Mouse (Mus musculus) T-cell, adult 2 months (primary cell): ENCODE data around the gene Prkd2.

Experiments used
- DNase-seq: peaks from one replicate; pipeline ENCODE4 v3.0.0; 2022; ENCODE audit warnings: low spot score

The Prkd2 gene

DNA sequence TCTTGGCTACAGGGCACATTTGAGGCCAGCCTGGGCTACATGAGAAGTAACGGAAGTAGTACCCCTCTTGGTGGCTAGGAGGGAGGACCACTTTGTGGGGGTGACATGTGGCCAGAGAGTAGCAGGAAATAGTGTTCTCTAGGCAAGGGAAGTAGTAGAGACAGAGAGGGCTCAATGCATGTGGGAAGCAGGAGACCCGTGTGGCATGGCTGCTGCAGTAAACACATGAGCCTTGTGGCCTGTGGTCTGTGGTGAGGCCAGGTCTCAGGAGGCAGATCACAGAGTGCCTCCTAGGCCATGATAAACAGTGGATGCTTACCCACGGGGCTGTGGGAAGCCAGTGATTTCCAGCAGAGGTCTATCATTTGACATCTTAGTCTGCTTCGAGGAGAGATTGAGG, 15.4 kb upstream of the Prkd2 start:
- DNase-seq, result peak; percentile 84

DNA sequence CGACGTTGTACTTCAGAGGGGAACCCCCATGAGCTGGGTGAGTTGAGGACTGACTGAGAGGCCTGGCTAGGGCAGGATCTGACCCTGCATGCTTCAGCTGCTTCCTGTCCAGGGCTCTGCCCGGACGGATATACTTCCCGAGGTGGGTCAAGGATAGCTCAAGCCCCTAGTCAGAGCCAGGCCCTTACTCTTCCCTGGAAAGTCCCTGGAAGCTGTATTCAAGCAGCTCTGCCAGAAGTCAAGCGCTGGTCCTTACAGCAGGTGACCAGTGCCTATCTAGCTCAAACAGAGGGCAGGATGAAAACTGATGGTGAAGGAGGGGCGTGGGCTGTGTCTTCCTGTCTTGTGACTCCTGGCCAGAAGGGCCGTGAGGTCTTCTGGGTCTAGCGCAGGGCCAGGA, 12.3 kb upstream of the Prkd2 start:
- no peak for DNase-seq

GRCm38 (mm10) chr7:16837916-16838803, 4.5 kb upstream of the Prkd2 start:
- DNase-seq, result peak; percentile 14

DNA sequence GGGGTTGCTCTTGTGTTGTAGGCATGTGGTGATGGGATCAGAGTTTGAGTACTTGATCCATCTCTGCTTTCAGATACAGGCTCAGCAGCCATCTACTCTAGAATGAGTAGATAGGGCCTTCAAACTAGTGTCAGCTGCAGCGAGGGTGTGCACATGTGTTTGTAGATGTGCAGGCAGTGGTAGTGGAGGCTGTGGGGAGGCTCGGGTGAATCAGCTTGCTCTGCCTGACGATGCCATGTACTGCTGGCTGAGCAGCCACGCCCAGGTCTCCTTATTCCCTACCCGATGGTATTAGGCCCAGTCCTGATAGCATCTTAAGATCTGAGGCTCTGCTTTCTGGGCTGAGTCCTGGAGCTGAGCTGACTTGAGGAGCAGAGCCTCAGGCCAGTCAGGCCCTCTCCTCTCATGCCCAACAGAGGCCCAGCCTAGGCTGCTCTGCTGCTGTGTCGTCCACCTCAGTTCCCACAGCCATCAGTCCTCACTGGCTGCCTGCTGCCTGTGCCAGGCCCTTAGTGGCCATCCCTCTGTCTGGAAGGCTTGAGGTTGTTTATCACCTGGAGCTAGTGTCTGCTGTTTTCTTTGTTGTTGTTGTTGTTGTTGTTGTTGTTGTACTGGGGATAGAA, 3.8 kb upstream of the Prkd2 start:
- no peak for DNase-seq

- DNase-seq, result no peak
Measured at GRCm38 (mm10) chr7:16839427-16840108, 3.1 kb upstream of the Prkd2 start.

GRCm38 (mm10) chr7:16840109-16840491, 2.6 kb upstream of the Prkd2 start:
- no peak for DNase-seq

- no peak for DNase-seq
Measured at GRCm38 (mm10) chr7:16841078-16841477, 1.6 kb upstream of the Prkd2 start.

GRCm38 (mm10) chr7:16841561-16842560, 841 bp upstream of the Prkd2 start:
- peak; percentile 85 for DNase-seq

DNA sequence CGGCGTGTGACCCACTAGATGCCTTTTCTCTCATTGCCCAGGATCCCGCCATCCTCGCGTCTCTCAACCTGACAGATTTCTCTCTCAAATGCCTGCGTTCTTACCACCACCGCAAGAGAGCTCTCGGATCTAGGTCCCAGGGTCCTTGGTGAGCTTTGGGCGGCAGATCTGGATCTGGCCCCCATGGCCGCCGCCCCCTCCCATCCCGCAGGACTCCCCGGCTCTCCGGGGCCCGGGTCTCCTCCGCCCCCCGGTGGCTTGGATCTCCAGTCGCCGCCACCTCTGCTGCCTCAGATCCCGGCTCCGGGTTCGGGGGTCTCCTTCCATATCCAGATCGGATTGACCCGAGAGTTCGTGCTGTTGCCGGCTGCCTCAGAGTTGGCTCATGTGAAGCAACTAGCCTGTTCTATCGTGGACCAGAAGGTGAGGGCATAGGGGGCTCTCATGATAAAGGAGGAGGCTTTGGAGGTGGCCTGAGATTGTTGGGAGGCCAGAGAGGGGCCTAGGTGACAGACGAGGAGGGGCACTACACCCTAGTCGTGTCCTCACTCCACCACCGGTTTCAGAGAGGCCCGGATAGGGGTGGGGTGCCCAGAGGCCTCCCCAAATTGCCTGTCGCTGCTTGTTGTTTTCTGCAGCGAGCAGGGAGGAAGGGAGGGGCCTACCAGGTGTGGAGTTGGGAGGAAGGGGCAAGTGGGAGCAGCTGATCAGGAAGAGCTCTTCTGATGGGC, 904 bp downstream of the Prkd2 start:
- DNase-seq, result peak; percentile 39

- DNase-seq, result no peak
Measured at GRCm38 (mm10) chr7:16844696-16845071, 2.0 kb downstream of the Prkd2 start.

- peak; percentile 67 for DNase-seq
Measured at GRCm38 (mm10) chr7:16845072-16845819, 2.5 kb downstream of the Prkd2 start.

GRCm38 (mm10) chr7:16845820-16846167, 3.1 kb downstream of the Prkd2 start:
- no peak for DNase-seq

GRCm38 (mm10) chr7:16846775-16847174, 4.1 kb downstream of the Prkd2 start:
- DNase-seq, result no peak

GRCm38 (mm10) chr7:16847507-16847906, 4.8 kb downstream of the Prkd2 start:
- no peak for DNase-seq

DNA sequence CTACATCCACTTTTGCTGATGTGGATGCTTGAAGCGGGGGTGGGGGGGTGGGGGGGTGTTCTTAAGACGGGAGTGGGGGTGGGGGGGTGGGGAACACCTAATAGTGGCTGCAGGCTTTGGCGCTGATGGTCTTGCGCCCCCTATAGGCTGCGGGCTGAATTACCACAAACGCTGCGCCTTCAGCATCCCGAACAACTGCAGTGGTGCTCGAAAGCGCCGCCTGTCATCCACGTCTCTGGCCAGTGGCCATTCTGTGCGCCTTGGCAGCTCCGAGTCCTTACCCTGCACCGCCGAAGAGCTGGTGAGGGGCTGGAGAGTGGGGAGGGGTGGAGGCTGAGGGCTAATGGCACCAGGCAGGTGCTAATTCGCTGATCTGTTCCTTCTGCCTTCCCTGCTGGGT, 5.9 kb downstream of the Prkd2 start:
- DNase-seq, result peak; percentile 41

GRCm38 (mm10) chr7:16851636-16852035, 8.9 kb downstream of the Prkd2 start:
- DNase-seq, result no peak

- no peak for DNase-seq
Measured at GRCm38 (mm10) chr7:16853302-16853831, 10.7 kb downstream of the Prkd2 start.

DNA sequence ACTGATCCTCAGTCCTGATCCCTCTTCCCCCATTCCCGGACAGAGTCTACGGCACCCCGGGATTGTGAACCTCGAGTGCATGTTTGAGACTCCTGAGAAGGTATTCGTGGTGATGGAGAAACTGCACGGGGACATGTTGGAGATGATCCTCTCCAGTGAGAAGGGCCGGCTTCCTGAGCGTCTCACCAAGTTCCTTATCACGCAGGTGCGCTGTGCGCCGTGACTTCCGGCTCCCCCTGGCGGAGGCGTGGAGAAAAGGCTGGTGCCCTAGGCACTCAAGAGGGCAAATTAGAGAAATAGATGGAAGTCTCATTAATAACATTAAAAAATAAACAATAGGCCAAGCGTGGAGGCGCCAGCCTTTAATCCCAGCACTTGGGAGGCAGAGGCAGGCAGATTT, 15.6 kb downstream of the Prkd2 start:
- peak; percentile 53 for DNase-seq

GRCm38 (mm10) chr7:16859902-16860651, 17.4 kb downstream of the Prkd2 start:
- peak; percentile 44 for DNase-seq
